Mouse (Mus musculus): Measurements from ENCODE around the gene Cyp4f40.
"Not testable (repeated sequence)": the region's sequence is repeated elsewhere in the genome, so short reads cannot be mapped to it uniquely, and the experiment has no call there.

Cyp4f40 gene

DNA sequence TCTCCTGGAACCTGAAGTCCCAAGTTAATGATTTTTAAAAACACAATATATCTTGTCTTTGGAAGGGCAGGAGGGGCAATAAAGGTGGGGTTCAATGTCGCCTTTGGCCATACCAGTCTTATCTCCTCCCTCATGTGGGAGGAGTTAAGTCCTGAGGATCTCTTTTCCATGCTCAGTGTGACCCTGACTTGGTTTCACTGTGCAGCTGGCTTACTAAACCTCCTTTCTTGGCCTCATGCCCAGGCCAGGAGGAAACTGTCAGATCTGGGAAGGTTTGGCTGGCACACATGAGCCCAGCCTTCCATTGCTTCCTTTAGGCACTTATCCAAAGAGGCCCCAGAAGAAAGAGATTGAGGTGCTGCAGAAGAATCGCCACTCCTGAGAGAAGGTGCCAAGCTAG is at the start of gene Cyp4f40:
Cyp4f40 (plus strand) TSS at position 189 of the 400 bp plus-strand sequence.
- DNase-seq = peak; percentile 78 to 81

DNA sequence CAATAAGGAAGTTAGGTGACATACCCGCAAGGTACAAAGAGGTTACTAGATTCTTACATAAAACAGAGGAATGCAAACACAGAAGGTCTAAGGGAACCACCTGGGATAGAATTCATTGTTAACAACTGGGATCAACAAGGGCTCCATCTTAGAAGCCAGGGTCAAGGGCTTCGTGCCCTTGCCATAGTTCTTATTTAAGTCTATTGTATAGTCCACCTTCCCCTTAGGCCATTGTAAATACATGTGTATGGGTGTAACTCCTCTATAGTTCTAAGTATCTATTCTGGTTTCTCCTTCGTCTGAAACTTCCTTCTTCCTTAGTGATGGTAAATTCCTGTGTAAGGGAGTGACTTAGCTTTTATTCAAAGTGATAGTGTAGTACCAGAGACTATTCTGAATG is 48.5 kb upstream of the Cyp4f40 start:
- DNase-seq = not testable (repeated sequence)

GRCm38 (mm10) chr17:32610896-32611295 is 47.8 kb upstream of the Cyp4f40 start:
- no peak for DNase-seq

DNA sequence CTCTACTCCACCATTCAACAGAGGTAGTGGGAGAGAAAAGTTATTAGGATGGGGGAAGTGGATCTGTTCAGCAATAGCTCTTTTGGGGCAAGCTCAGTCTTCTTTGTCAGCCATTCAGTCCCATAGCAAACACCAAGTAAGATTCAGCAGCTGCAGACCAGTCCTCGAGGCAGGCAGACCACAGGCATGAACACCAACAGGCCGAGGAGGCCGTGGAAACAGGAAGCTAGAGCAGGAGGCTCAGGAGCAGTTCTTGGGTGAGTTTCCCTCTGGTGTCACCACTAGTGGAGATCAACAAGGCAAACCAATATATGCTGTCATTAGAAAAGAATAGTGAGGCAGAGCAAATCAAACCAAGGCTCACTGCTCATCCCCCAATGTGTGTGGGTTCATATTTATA is 46.3 kb upstream of the Cyp4f40 start:
- no peak for DNase-seq

DNA sequence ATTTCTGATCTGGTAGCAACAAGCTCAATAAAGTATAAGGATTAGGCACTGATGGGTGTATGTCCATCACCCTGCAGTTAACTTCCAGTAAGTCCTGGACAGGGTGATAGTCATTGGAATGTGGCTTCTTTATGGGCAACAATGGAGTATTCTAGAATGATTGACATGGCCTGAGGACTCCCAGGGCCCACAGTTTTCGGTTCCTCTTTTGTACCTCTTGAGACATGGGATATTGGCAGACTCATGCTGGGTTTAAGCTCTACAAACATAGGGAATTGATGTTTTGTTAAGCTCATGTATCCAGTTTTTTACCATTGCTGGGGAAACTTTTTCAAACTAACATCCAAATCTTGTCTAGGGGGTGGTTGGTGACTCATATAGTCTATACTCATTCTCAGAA is 41.4 kb upstream of the Cyp4f40 start:
- DNase-seq = no peak

- DNase-seq = not testable (repeated sequence)
Observed at GRCm38 (mm10) chr17:32621018-32621417, 37.7 kb upstream of the Cyp4f40 start, which contains the start of gene Cyp4f37. TSS of gene Cyp4f37 (plus strand) at chr17:32621309.

DNA sequence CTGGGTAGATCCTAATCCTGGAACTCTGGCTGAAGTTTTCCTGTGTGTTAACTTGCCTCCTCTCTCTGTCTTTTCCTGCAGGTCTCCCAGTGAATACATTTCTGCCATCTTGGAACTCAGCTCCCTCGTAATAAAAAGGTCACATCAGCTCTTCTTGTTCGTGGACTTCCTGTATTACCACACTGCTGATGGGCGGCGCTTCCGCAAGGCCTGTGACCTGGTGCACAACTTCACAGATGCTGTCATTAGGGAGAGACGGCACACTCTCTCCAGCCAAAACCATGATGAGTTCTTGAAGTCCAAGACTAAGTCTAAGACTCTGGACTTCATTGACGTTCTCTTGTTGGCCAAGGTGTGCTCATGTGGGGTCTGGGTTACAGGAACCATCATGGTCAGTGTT is 29.0 kb upstream of the Cyp4f40 start:
- DNase-seq = not testable (repeated sequence)

DNA sequence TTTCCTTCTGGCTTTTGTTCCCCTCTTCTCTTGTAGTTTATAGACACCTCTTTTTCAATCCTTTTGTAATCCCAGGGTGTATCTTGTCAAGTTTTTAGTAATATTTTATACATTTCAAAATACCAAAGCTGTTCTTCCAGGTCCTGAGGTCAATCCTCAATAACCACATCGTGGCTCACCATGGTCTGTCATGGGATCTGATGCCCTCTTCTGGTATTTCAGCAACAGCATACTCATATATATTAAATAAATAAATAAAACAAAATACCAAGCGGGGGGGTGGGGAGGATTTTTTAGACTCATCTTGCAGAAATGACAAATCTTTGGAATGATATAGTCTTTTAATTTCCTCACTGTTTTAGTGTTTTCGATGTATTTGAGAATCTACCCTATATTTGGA is 26.8 kb upstream of the Cyp4f40 start:
- peak in 1 of 2 experiments; percentile 4 for DNase-seq

GRCm38 (mm10) chr17:32634242-32634971 is 24.3 kb upstream of the Cyp4f40 start:
- not testable (repeated sequence) for DNase-seq

GRCm38 (mm10) chr17:32634972-32635314 is 23.8 kb upstream of the Cyp4f40 start:
- DNase-seq = peak; percentile 93 to 96

- no peak for DNase-seq
Observed at GRCm38 (mm10) chr17:32636341-32636740, 22.4 kb upstream of the Cyp4f40 start.

- DNase-seq = no peak
Observed at GRCm38 (mm10) chr17:32637151-32637550, 21.5 kb upstream of the Cyp4f40 start.

DNA sequence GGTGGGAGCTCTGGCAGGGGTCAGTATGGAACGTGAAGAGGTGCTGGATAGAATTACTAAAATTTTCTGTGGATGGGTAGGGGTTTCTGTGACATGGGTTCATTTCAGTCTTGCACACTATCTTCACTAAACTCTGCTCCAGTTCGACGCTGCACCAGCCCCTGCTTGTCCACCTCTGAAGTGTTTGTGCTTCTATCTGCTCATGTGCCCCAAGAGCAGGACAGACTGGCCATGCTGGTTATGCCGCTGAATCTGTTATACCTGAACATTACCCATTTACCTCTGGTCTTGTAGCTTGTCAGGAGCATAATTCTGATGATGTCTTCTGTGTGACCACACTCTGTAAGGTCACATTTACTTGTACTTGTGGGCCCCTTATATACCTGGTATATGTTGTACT is 12.1 kb upstream of the Cyp4f40 start:
- no peak for DNase-seq

GRCm38 (mm10) chr17:32653860-32654259 is 4.8 kb upstream of the Cyp4f40 start:
- DNase-seq = no peak

- DNase-seq = no peak
Observed at GRCm38 (mm10) chr17:32657041-32657440, 1.7 kb upstream of the Cyp4f40 start.

- no peak for DNase-seq
Observed at GRCm38 (mm10) chr17:32658246-32658645, 454 bp upstream of the Cyp4f40 start.

DNA sequence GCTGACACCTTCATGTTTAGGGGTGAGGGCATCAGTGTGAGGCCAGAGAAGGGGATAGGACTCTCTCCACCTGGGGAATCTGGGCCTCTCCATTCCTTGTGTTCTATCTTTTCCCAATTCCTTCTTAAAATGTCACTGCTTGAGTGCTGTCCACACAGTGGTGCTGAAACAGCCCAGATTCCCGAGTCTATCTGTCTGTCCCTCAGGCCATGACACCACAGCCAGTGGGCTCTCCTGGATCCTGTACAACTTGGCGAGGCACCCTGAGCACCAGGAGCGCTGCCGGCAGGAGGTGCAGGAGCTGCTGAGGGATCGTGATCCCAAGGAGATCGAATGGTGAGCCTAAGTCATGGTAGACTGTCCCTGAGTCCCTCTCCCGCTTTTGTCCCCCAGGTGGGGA is 15.3 kb downstream of the Cyp4f40 start:
- no peak for DNase-seq

- DNase-seq = peak; percentile 16 to 19
Observed at GRCm38 (mm10) chr17:32676040-32676635, 17.4 kb downstream of the Cyp4f40 start.

- peak; percentile 70 to 79 for DNase-seq
Observed at GRCm38 (mm10) chr17:32680404-32680803, 21.7 kb downstream of the Cyp4f40 start.

- DNase-seq = peak; percentile 76 to 80
Observed at GRCm38 (mm10) chr17:32685048-32685750, 26.5 kb downstream of the Cyp4f40 start, which contains the start of gene Cyp4f15. TSS of gene Cyp4f15 (plus strand) at chr17:32685627.

DNA sequence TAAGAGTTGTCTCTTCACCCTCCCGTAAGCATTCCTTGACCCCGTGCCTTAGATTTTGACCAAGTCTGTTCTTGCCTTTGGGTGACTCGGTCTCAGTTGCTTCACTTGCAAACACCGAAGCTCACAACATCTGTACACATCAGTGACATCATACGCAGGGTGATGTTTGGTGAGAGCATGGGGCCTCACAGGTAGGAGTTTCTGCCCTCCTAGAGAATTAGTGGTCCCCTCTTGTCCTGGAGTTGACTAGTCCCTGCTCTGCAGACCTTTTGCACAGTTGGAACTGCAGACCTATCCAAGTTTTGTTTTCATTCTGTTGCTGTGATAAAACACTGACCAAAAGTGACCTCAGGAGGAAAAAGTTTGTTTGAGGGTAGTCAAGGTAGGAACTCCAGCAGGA is 28.0 kb downstream of the Cyp4f40 start:
- DNase-seq = no peak

GRCm38 (mm10) chr17:32690959-32691358 is 32.3 kb downstream of the Cyp4f40 start:
- no peak for DNase-seq

- peak; percentile 35 to 37 for DNase-seq
Observed at GRCm38 (mm10) chr17:32702826-32703225, 44.1 kb downstream of the Cyp4f40 start.

DNA sequence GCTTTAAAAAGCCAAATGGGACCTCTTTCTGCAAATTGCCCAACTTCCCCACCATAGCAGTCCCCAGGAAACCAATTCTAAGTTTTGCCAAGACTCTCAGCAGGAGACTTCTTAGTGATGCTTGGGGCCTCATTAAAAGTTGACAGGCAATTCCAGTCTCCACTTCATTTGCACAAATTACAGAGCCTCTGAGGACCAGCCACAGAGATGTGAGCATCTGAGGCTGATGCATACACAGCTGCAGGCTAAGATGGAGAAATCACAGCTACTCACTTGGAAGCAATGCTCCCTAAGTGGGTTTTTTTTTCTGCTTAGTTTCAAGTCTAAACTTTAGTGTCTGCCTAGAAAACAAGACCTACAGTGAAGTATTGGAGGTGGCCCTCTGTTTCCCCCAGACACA is 51.8 kb downstream of the Cyp4f40 start:
- not testable (repeated sequence) for DNase-seq

Data from cerebellum, postnatal 10 days (tissue).